Mouse (Mus musculus) lung, postnatal 10 days (tissue): Measurements from ENCODE around the gene Map4k4.

Source experiments
- DNase-seq: peaks from one replicate; pipeline ENCODE4 v3.0.0; 2021

Map4k4 gene

GRCm38 (mm10) chr1:39900181-39901005, at the start of gene Map4k4:
Gene Map4k4 (plus strand): TSS chr1:39900913.
- DNase-seq, result peak; percentile 88

- no peak for DNase-seq
These were observed 44.8 kb upstream of the Map4k4 start for GRCm38 (mm10) chr1:39855949-39856348.

- no peak for DNase-seq
These were observed 43.8 kb upstream of the Map4k4 start for GRCm38 (mm10) chr1:39856795-39857447.

GRCm38 (mm10) chr1:39857448-39857820, 43.3 kb upstream of the Map4k4 start:
- no peak for DNase-seq

GRCm38 (mm10) chr1:39859213-39859612, 41.5 kb upstream of the Map4k4 start:
- DNase-seq, result peak; percentile 16

GRCm38 (mm10) chr1:39866367-39867141, 34.2 kb upstream of the Map4k4 start:
- no peak for DNase-seq

- no peak for DNase-seq
These were observed 33.6 kb upstream of the Map4k4 start for GRCm38 (mm10) chr1:39867142-39867525.

GRCm38 (mm10) chr1:39867966-39868593, 32.6 kb upstream of the Map4k4 start:
- peak; percentile 53 for DNase-seq

- no peak for DNase-seq
These were observed 31.7 kb upstream of the Map4k4 start for GRCm38 (mm10) chr1:39868825-39869571.

GRCm38 (mm10) chr1:39869721-39870201, 31.0 kb upstream of the Map4k4 start:
- peak; percentile 16 for DNase-seq

GRCm38 (mm10) chr1:39877981-39878380, 22.7 kb upstream of the Map4k4 start:
- no peak for DNase-seq

GRCm38 (mm10) chr1:39882505-39882904, 18.2 kb upstream of the Map4k4 start:
- DNase-seq, result no peak

- no peak for DNase-seq
These were observed 15.8 kb upstream of the Map4k4 start for GRCm38 (mm10) chr1:39884803-39885515.

GRCm38 (mm10) chr1:39887997-39888396, 12.7 kb upstream of the Map4k4 start:
- no peak for DNase-seq

GRCm38 (mm10) chr1:39889429-39889828, 11.3 kb upstream of the Map4k4 start:
- no peak for DNase-seq

GRCm38 (mm10) chr1:39889973-39890372, 10.7 kb upstream of the Map4k4 start:
- DNase-seq, result no peak

- DNase-seq, result no peak
These were observed 7.4 kb upstream of the Map4k4 start for GRCm38 (mm10) chr1:39893153-39893880.

- DNase-seq, result peak; percentile 27
These were observed 5.6 kb upstream of the Map4k4 start for GRCm38 (mm10) chr1:39895097-39895496.

- DNase-seq, result peak; percentile 20
These were observed 5.2 kb upstream of the Map4k4 start for GRCm38 (mm10) chr1:39895506-39895905.

- peak; percentile 25 for DNase-seq
These were observed 4.1 kb upstream of the Map4k4 start for GRCm38 (mm10) chr1:39896581-39896980.

- no peak for DNase-seq
These were observed 2.0 kb upstream of the Map4k4 start for GRCm38 (mm10) chr1:39898686-39899085.
